Mouse (Mus musculus) c-Kit-positive CD71-positive TER-119-negative erythroid progenitor cells, embryonic 14.5 days (primary cell): Measurements from ENCODE around the gene Tfeb.

Experiments used
- DNase-seq: peaks from one replicate; pipeline ENCODE4 v3.0.0-alpha.2; 2013; ENCODE audit warnings: low read depth

Gene Tfeb

GRCm38 (mm10) chr17:47712889-47713571, 23.8 kb upstream of the Tfeb start:
- no peak for DNase-seq

- DNase-seq, result no peak
Observed at GRCm38 (mm10) chr17:47715037-47715436, 21.8 kb upstream of the Tfeb start.

DNA sequence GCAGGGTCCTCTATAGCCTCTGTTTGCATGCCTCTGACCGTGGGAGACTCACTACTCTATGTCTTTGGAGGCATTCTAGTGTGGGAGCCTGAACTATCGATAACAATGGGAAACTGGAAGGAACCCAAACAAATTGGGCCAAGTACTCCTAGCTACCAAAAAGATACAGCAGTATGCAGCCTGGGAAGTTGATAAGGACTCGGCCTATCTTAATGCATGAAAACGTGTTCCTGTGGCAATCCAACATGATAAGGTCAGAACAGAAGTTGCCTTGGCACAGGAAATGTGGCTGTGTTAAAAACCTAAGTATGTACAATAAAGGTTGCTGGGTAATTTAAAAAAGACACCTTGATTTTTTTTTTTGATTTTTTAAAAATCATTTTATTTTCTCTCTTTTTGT, 15.6 kb upstream of the Tfeb start:
- no peak for DNase-seq

GRCm38 (mm10) chr17:47726566-47726965, 10.3 kb upstream of the Tfeb start, which contains the start of gene Pgc:
Gene Pgc, plus strand, starts transcription at chr17:47726842.
- no peak for DNase-seq

DNA sequence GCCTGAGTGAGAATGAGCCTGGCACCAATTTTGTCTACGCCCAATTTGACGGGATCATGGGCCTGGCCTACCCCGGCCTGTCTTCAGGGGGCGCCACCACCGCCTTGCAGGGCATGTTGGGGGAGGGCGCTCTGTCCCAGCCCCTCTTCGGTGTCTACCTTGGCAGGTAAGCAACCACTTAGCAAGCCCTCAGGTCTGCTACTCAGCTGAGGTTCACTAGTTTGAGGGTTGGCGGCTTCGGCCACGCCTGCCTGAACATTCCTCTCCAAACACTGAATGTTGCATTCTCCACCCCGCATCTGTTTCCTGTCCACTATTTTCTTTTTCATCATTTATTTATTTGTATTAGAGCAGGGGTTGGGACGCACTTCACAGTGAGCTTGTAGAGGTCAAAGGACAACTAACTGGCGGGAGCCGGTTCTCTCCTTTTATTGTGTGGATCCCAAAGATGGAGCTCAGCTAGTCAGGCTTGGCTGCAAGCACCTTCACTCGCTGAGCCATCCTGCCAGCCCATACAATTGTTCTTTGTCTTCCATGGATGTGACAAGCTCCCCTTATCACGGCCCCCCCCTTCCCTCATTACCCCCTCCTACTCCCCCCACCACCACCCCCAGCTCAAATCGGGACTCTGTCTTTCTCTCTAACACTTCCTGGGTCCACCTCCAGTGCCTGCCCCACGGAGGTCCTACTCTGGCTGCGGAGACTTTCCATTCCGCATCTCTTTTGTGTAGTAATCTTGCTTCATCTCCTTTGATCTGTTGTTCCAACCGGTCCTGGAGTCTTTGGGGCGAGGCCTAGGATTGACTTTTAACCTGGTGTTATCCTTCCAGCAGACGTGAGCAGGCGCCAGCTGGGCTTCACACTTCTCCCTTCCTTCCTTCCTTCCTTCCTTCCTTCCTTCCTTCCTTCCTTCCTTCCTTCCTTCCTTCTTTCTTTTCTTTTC, 5.9 kb upstream of the Tfeb start:
- no peak for DNase-seq

- no peak for DNase-seq
Observed at GRCm38 (mm10) chr17:47735553-47736100, 1.2 kb upstream of the Tfeb start.

DNA sequence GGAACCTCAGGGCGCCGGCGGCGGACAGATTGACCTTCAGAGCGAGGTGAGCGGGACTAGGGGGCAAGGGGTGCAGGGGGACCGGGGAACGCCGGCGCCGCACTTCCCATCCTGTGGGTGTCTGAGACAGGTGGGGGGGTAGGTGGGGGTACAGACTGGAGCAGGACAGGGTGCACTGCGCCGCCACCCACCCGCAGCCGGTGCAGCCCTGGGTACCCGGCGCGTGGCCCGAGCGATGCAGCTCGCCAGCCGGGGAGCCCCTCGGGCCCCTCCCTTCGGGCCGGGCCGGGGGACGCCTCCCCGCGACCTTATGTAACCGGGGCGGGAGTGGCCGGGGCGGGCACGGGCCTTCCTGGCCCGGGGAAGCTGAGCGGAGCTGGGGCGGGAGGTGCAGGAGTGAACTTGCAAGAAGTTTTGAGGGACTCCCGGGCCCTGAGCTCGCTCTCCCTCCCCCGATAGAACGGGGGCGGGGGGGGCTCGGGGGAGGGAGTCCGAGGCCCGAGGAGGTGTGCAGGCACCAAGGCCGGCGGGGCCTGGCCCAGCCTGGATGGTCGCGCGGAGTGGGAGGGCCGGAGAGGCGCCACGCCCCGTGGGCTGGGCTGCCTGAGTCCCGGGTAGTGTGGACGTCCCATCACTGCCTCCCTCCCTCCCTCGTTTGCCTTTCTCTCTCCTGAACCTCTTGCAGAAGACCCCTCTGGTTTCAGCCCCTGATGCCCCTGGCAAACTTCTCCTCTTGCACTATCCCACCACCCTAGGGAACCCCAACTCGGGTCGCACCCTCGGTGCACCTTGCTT, 638 bp downstream of the Tfeb start:
- DNase-seq, result no peak

GRCm38 (mm10) chr17:47738066-47738878, 1.4 kb downstream of the Tfeb start:
- no peak for DNase-seq

DNA sequence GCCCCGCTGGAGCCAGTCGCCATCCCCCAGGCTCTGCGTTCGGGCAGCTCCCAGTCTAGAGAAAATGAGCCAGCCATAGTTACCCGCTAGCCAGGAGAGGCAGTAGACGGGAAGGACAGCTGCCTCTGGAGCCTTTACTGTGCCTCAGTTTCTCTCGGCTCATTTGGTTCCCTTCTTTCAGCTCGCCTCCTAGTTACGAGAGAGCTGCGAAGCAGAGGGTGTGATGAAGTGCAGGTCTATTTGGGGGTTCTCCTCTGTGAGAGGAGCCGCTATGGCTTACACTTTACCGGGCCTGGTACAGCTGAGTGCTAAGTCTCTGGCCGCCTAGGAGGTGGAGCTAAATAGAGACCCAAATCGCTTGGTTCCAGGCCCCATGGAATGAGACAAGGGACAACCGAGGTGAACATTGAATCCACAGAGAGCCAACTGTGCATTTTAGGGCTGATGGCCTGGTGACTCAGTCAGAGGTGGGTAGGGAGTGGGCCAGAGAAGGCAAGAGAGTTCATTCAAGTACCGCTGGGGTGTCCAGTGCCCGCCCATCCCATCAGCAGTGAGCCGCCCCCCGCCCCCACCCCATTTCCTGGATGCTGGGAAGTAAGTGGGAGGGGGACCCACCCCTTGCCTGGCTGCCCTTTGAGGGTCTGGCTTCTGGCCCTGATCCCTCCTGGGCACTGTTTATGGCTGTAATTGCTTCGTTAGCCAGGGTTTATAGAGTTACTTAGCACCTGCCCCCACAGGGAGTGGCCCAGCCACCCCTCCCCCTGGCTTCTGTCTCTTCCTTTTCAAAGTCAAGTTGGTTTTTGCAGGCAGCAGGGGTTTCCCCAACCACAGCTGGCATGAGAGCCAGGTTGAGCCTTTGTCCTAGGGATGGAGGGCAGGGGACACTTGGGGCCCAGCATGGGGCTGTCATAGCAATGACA, 2.3 kb downstream of the Tfeb start:
- no peak for DNase-seq

DNA sequence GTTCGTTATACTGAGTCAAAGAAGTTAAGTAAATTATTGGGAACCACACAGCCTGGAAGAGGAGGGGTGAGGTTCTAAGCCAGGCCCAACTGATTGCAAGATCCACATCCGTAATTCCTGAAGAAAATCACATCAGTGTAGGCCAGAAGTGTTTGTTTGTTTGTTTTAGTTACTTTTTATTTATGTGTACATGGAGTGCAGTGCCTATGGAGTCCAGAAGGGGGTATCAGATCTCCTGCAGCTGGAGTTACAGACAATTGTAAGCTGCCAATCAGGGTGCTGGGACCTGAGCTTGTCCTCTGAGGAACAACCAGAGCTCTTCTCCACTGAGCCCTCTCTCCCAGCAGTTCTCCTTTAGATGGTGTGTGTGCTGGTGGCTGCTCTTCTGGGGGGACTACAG, 3.4 kb downstream of the Tfeb start:
- no peak for DNase-seq

GRCm38 (mm10) chr17:47742991-47743734, 6.3 kb downstream of the Tfeb start:
- DNase-seq, result no peak

DNA sequence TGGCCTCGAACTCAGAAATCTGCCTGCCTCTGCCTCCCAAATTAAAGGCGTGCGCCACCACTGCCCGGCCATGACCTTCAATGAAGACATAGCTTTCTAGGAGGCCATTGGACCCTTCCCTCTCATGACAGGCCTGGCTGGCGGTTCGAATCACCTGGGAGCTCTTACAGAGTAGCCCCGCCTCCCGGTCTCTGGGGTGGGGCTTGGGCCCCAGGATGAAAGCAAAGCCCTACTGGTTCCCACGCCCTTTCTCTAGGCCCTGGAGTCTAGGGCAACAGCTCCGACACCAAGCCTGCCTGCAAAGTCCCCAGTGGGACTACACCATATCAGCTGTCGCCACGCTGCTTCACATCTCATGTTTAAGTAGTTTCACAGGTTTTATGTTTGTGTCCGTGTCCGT, 7.3 kb downstream of the Tfeb start:
- no peak for DNase-seq

DNA sequence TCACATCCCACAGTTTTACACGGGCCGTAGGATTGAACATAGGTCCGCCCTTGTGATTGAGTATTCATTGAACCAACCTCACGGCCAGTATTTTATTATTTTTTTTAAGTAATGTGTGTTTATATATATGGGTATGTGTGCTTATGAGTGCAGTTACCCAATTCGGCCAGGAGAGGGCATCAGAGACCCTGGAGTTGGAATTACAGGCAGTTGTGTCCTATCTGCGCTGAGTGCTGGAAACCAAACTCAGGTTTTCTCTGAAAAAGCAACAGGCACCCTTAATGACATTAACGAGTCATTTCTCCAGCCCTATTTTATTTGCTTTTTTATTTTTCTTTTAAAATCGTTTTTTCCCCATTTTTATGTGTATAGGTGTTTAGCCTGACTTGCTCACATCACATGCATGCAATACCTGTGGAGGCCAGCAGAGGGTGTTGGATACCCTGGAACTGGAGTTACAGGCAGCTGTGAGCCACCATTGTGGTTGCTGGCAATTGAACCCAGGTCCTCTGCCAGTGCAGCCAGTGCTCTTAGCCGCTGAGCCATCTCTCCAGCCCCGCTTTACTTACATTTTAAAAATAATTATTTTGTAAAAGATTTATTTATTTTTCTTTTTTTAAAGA, 8.0 kb downstream of the Tfeb start:
- no peak for DNase-seq

DNA sequence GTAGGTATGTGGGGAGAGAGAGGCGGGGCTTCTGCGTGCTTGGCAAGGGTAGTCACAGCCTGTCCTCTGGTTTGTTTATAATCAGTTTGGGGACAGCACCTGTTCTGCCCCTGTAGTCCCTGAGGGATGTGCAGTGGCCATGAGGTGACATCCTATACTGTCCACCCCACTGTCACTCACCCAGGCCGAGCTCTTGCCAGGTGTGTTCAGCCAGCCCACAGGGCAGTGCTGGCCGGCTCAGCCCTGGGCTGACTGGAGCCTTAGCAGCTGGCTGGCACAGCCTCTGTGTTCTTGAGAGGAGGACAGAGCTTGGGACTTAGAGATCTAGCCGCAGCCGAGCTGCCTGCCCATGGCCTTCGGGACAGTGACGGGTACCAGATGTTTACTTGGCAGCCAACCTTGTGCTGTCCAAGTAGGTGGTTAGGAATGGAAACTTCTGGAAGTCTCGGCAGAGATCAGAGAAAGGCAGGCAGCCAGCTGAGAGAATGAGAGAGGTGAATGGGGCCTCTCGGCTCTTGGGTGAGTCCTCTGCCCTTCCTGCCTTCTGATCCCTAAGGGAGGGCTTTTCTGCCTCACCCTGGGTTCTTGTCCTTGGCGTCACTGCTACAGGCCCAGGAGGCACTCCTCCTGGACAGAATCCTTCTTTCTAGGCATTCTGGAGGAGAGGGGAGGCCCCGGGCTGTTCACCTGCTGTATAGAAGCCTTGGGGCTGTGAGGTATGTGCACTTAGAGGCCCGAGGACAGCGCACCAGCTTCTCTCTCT, 12.1 kb downstream of the Tfeb start:
- no peak for DNase-seq

DNA sequence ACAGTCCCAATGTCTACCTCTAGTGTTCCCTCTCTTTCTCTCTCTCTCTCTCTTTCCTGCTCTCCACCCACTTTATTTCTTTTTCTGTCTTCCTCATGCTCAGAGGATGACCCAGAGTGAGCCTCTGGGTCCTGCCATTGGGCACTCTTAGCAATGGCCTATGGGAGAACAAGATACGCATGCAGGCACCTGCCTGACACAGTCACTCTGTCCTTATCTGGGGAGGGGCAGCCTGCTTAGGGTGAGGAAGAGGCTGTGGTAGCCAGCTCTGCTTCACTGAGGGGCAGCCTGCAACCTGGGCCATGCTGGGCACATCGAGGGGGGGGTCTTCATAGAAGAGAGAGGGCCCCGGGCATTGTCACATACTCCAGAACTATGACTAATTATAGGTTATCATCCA, 12.8 kb downstream of the Tfeb start:
- no peak for DNase-seq

GRCm38 (mm10) chr17:47750101-47750500, 13.3 kb downstream of the Tfeb start:
- DNase-seq, result no peak

- no peak for DNase-seq
Observed at GRCm38 (mm10) chr17:47751811-47752210, 15.0 kb downstream of the Tfeb start.

- DNase-seq, result no peak
Observed at GRCm38 (mm10) chr17:47753130-47753775, 16.4 kb downstream of the Tfeb start.
